Mouse (Mus musculus): ENCODE measurements around the gene Mtus2. TPM values are rescaled to one million over a fixed set of nuclear protein-coding genes. Genes with fewer than 3 reads are reported as not detected.

Gene Mtus2
- polyA plus RNA-seq, 1 experiment from 2014 or later = 15.8 TPM

DNA sequence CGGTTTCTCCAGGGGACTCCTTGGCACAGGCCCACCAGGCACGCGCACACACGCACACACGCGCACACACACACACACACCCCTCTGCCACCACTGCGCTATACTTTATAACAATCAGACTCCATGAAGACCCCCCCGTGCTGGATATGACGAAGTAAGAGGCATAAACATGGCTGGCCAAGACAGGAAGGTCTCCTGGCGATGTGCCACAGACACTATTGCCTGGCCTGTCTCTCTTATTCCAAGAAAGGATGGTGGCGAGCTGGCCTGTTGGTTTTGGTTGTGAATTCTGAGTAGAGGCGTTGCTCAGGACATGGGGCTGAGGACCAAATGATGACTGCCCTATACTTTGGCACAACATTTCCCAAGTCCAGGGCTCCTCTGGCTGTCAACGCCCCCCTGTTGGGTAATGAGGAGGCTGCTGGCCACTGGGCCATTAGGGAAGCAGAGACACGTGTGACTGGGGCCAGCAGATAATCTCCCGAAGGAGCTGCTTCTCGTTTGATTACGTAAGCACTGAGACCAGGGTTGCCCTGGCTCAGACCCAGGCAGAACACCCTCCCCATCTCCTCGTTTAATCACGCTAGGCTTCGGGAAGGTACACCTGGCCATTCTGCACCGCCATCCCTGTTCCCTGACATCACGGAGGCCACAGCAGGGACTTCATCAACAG is 406.5 kb downstream of the Mtus2 start:
- Histone ChIP-seq H3K9ac (ENCODE audit: low read depth, low read length) (no peak overlapping the region), H3K9me3 (ENCODE audit: control insufficient read depth) (no peaks in the 10 kb centered on the region), H3K4me1 (replicated peaks; ENCODE audit: control insufficient read depth, insufficient read depth, low read length) (0 out of 2 replicates have a peak, but pooled peaks cover 3% of the 10 kb centered on the region), H3K27ac (ENCODE audit: low read depth, low read length) (no peak overlapping the region), H3K36me3 (ENCODE audit: control insufficient read depth, insufficient read depth) (peaks cover 9% of the 10 kb centered on the region), H3K4me2 (replicated peaks; ENCODE audit: low read depth) (no peak overlapping the region), H3K4me3 (ENCODE audit: low read depth, low read length) (no peak overlapping the region), H3K27me3 (replicated peaks; ENCODE audit: control insufficient read depth, insufficient read depth, low read length) (no peaks in the 10 kb centered on the region)
- no peak for ATAC-seq
- WGBS = 75% methylated on average over 22 of the region's 22 CpGs
- no peak for TF ChIP-seq CTCF (IDR thresholded peaks at IDR 0.05; ENCODE audit: low read depth)

Other genes with a start within 250 kb of the Mtus2 start
- 5.8 and 7.0 TPM in 2 replicates for gene Flt1, start 231.3 kb upstream of the Mtus2 start, polyA plus RNA-seq (2015; fragmentation: Nextera tagmentation; extraction: Ambion mirVana)
- gene Pomp, start 96.9 kb upstream of the Mtus2 start, polyA plus RNA-seq (2015; fragmentation: Nextera tagmentation; extraction: Ambion mirVana) = 492 and 500 TPM in 2 replicates
- 263 and 296 TPM in 2 replicates for gene Slc46a3, start 62.5 kb upstream of the Mtus2 start, polyA plus RNA-seq (2015; fragmentation: Nextera tagmentation; extraction: Ambion mirVana)

Data from intestine, postnatal 0 days (tissue).